Mouse (Mus musculus): ENCODE data around the gene Srrm3.
A peak's percentile ranks its signal among the peaks of the same experiment; 100 is the strongest.

The Srrm3 gene

DNA sequence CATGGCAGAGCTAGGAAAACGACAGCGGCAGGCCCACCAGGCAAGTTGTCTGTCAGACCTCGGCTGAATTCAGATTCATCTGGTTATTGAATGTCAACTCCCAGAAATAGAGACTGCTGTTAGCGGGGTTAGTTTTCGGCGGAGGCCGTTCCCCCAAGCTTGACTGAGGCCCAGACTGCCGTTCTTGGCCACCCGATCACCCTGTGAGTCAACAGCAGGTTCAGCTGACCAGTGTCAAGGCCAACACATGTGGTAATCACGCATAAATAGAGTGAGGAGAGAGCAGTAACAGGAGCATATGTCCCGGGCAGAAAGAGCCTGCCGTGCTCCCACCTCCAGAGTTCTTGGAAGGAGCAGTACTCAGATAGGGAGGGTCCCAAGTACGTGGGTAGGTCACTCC, 100.6 kb downstream of the Srrm3 start:
- no peak for DNase-seq

GRCm38 (mm10) chr5:135908185-135908584, 101.5 kb downstream of the Srrm3 start:
- no peak for DNase-seq

DNA sequence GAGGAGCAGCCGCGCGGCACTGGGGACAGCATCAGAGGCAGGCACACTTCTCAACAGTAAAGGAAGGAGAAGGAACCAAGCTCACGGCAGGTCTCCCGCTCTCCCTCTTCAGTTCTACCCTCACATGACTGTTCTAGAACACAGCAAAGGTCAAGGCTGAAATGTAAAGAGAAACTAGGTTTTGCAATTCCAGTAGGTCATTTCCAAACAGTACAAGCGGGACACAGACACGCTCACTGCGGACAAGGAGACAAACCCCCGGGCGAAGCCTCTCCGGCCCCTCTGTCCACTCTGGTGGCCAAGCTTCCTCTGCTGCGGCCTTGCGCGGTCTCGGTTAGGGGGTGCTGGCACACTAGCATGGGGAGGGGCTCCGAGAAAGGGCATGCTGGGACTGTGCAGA, 102.3 kb downstream of the Srrm3 start:
- DNase-seq = no peak

- DNase-seq = no peak
Observed at GRCm38 (mm10) chr5:135909646-135910045, 103.0 kb downstream of the Srrm3 start.

GRCm38 (mm10) chr5:135910813-135911212, 104.1 kb downstream of the Srrm3 start:
- no peak for DNase-seq

DNA sequence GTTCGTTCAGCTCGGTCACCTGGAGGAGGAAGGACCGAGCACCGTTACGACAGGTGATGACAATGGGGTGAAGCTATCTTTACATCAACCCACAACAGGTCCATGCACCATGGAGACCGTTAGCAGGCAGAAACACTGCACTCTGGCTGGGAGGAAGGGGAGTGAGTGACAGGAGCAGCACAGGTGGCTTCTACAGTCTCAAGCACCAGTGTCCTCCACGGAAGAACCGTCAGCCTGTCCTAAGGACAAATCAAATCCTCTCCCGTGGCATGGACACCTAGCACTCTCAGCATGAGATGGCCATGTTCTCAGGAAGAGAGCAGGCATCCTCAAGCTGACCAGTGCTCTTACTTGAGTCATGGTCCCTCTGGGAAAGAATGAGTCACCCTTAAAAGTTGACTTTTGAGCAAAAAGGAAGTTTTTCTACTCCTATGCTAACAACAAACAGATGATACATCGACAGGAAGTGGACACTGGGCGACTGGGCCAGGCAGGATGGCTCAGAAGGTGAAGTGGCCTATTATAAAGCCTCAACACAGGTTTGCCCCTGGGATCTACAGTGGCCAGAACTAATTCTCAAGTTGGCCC, 105.0 kb downstream of the Srrm3 start:
- DNase-seq = no peak

- no peak for DNase-seq
Observed at GRCm38 (mm10) chr5:135913201-135913600, 106.5 kb downstream of the Srrm3 start.

GRCm38 (mm10) chr5:135914156-135914555, 107.5 kb downstream of the Srrm3 start:
- peak; percentile 58 to 71 for DNase-seq

- DNase-seq = no peak
Observed at GRCm38 (mm10) chr5:135916051-135916565, 109.4 kb downstream of the Srrm3 start.

GRCm38 (mm10) chr5:135916601-135917000, 109.9 kb downstream of the Srrm3 start:
- DNase-seq = peak; percentile 77 to 81

DNA sequence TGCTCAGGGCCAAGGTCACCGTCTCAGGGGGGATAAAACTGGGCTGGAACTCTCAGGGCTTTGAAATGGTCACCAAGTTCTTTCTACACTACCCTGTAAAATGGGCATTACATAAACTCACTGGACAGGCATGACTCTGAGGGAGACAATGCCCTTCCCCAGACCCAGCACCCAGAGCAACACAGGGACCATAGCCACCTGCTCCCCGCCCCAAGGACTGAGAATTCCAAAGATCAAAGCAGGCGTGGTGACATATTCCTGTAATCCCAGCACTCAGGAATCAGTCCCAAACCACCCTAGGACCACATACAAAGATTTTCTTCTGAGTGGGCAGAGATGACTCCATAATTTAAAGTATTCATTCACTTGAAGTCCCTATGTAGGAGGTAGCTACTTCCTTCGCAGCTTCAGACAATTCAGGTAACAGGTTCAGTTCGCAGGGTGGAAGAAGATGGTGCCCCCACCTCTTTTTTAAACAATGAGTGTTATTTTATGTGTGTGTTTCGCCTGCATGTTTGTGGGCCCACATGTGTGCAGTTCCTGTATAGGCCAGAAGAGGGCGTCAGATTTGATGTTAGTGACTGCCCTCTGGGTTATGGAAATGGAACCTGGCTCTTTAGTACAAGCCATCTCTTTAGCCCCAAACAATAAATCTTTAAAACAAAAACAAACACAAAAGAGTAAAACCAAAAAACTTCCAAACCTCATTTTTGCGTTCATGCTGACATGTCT, 110.8 kb downstream of the Srrm3 start:
- DNase-seq = no peak

GRCm38 (mm10) chr5:135918059-135918437, 111.4 kb downstream of the Srrm3 start:
- DNase-seq = no peak

- DNase-seq = no peak
Observed at GRCm38 (mm10) chr5:135918593-135918992, 111.9 kb downstream of the Srrm3 start.

GRCm38 (mm10) chr5:135919902-135920301, 113.2 kb downstream of the Srrm3 start:
- no peak for DNase-seq

DNA sequence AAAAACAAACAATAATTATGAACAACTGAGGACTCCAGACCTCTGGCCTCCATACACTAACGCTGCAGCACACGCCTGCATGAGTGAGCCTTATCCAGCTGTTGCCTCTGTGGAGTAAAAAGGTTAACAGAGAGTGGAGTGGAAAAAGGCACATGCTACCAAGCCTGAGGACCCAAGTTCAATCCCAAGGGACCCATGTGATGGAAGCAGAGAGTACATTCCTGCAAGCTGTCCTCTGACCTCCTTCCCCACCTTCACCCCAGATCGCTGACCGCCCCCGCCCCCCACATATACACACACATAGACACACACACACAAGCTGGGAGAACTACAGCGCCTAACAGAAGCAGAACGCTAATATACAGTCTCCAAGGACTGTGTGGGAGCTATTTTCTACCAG, 117.2 kb downstream of the Srrm3 start:
- no peak for DNase-seq

Measured in cerebellum, adult 18-20 months (tissue).